Mouse (Mus musculus) midbrain, embryonic 14.5 days (tissue): Measurements from ENCODE around the gene Bst1. TPM values are rescaled to one million over a fixed set of nuclear protein-coding genes. Genes with fewer than 3 reads are reported as not detected.
A peak's percentile ranks its signal among the peaks of the same experiment; 100 is the strongest.

Experiments used
- ATAC-seq: fragments of 200-750 bp; cut with Nextera tagmentation; 2 replicates; pipeline ENCODE4 v1.8.0; 2017; ENCODE audit warnings: moderate number of reproducible peaks, moderate library complexity; ENCODE audit not compliant: low FRiP score, low TSS enrichment
- DNase-seq: peaks from one replicate; pipeline ENCODE4 v3.0.0-alpha.2; 2015
- H3K27ac ChIP-seq: fragments of 300-500 bp; sonication (generic); replicated peaks from 2 replicates; pipeline ENCODE4 v1.5.1; 2014; ENCODE audit warnings: mild to moderate bottlenecking, low read depth, low read length, moderate library complexity
- H3K27me3 ChIP-seq: fragments of 300-500 bp; sonication (generic); 2 replicates; pipeline ENCODE4 v1.6.1; 2014; ENCODE audit warnings: low read length, control low read depth, mixed read lengths; ENCODE audit not compliant: control insufficient read depth, insufficient read depth
- H3K36me3 ChIP-seq: fragments of 300-500 bp; sonication (generic); 2 replicates; pipeline ENCODE4 v1.6.1; 2014; ENCODE audit warnings: low read length, control low read depth; ENCODE audit not compliant: control insufficient read depth, insufficient read depth
- H3K4me1 ChIP-seq: fragments of 300-500 bp; sonication (generic); 2 replicates; pipeline ENCODE4 v1.6.1; 2014; ENCODE audit warnings: mild to moderate bottlenecking, antibody characterized with exemption, low read length, control low read depth; ENCODE audit not compliant: control insufficient read depth, insufficient read depth
- H3K4me2 ChIP-seq: fragments of 300-500 bp; sonication (generic); 2 replicates; pipeline ENCODE4 v1.6.1; 2014; ENCODE audit warnings: mild to moderate bottlenecking, low read length, moderate library complexity
- H3K4me3 ChIP-seq: fragments of 300-500 bp; sonication (generic); replicated peaks from 2 replicates; pipeline ENCODE4 v1.5.1; 2014; ENCODE audit warnings: low read depth, low read length
- H3K9ac ChIP-seq: fragments of 300-500 bp; sonication (generic); replicated peaks from 2 replicates; pipeline ENCODE4 v1.6.1; 2014; ENCODE audit warnings: mild to moderate bottlenecking, low read length, moderate library complexity
- H3K9me3 ChIP-seq: fragments of 300-500 bp; sonication (generic); 2 replicates; pipeline ENCODE4 v1.6.1; 2016; ENCODE audit warnings: low read length, control low read depth, mixed read lengths; ENCODE audit not compliant: control insufficient read depth
- WGBS: fragments of 180-500 bp; shearing (Covaris S2); extraction: QIAGEN DNeasy Blood & Tissue Kit; methylation state at CpG from one replicate; pipeline ENCODE4 v1.1.7; 2014; 5-methylcytosine and 5-hydroxymethylcytosine counted together
- polyA plus RNA-seq: library from polyadenylated mRNA; unstranded; fragments of >200 nt; fragmentation: Nextera tagmentation; extraction: Ambion mirVana; gene quantifications from 2 replicates; pipeline ENCODE4 v1.2.1, GENCODE M21; 2014

The Bst1 gene
- polyA plus RNA-seq, 1 experiment from 2014 or later, result not detected

GRCm38 (mm10) chr5:43822199-43822598 is 3.5 kb downstream of the Bst1 start:
- no peak for DNase-seq
- Histone ChIP-seq H3K4me1 (no peaks in the 10 kb centered on the region), H3K4me3 (no peak overlapping the region), H3K9ac (no peak overlapping the region), H3K9me3 (no peaks in the 10 kb centered on the region), H3K27me3 (no peaks in the 10 kb centered on the region), H3K36me3 (no peaks in the 10 kb centered on the region), H3K27ac (no peak overlapping the region), H3K4me2 (no peak overlapping the region)
- ATAC-seq, result no peak
- WGBS, result 65% methylated on average over 8 of the region's 8 CpGs

GRCm38 (mm10) chr5:43822824-43823223 is 4.1 kb downstream of the Bst1 start:
- no peak for DNase-seq
- no peaks in the 10 kb centered on the region for H3K36me3 ChIP-seq
- no peak overlapping the region for H3K27ac ChIP-seq
- H3K9ac ChIP-seq, result no peak overlapping the region
- ATAC-seq, result no peak
- no peak overlapping the region for H3K4me2 ChIP-seq
- 88% methylated on average over 3 of the region's 3 CpGs for WGBS
- no peak overlapping the region for H3K4me3 ChIP-seq
- no peaks in the 10 kb centered on the region for H3K4me1 ChIP-seq
- H3K27me3 ChIP-seq, result no peaks in the 10 kb centered on the region
- H3K9me3 ChIP-seq, result no peaks in the 10 kb centered on the region

GRCm38 (mm10) chr5:43824580-43824979 is 5.9 kb downstream of the Bst1 start:
- Histone ChIP-seq H3K9me3 (no peaks in the 10 kb centered on the region), H3K4me1 (no peaks in the 10 kb centered on the region)
- 85% methylated on average over 3 of the region's 3 CpGs for WGBS

GRCm38 (mm10) chr5:43826883-43827282 is 8.2 kb downstream of the Bst1 start:
- H3K27me3 ChIP-seq, result no peaks in the 10 kb centered on the region
- ATAC-seq (no peak), DNase-seq (no peak)
- no peaks in the 10 kb centered on the region for H3K9me3 ChIP-seq
- H3K36me3 ChIP-seq, result no peaks in the 10 kb centered on the region
- no peak overlapping the region for H3K27ac ChIP-seq
- no peak overlapping the region for H3K9ac ChIP-seq
- WGBS, result 88% methylated on average over 2 of the region's 2 CpGs
- H3K4me3 ChIP-seq, result no peak overlapping the region
- no peaks in the 10 kb centered on the region for H3K4me1 ChIP-seq
- no peak overlapping the region for H3K4me2 ChIP-seq

More at GRCm38 (mm10) chr5:43824580-43824979, 5.9 kb downstream of the Bst1 start:
- no peak overlapping the region for H3K4me3 ChIP-seq
- no peak overlapping the region for H3K27ac ChIP-seq
- no peaks in the 10 kb centered on the region for H3K36me3 ChIP-seq
- ATAC-seq (no peak), DNase-seq (no peak)
- no peak overlapping the region for H3K4me2 ChIP-seq
- no peaks in the 10 kb centered on the region for H3K27me3 ChIP-seq
- no peak overlapping the region for H3K9ac ChIP-seq

GRCm38 (mm10) chr5:43827366-43827765 is 8.7 kb downstream of the Bst1 start:
- Histone ChIP-seq H3K27me3 (no peaks in the 10 kb centered on the region), H3K36me3 (no peaks in the 10 kb centered on the region), H3K4me2 (no peak overlapping the region), H3K9me3 (no peaks in the 10 kb centered on the region), H3K27ac (no peak overlapping the region), H3K4me1 (no peaks in the 10 kb centered on the region), H3K9ac (no peak overlapping the region), H3K4me3 (no peak overlapping the region)
- whole genome bisulfite sequencing, result 86% methylated on average over 9 of the region's 9 CpGs
- DNase-seq, result no peak
- no peak for ATAC-seq

GRCm38 (mm10) chr5:43836590-43836989 is 17.9 kb downstream of the Bst1 start:
- Histone ChIP-seq H3K27me3 (no peaks in the 10 kb centered on the region), H3K4me1 (no peaks in the 10 kb centered on the region), H3K4me3 (no peak overlapping the region), H3K9ac (no peak overlapping the region), H3K9me3 (no peaks in the 10 kb centered on the region), H3K4me2 (no peak overlapping the region), H3K27ac (no peak overlapping the region), H3K36me3 (no peaks in the 10 kb centered on the region)
- no peak for DNase-seq
- no peak for ATAC-seq
- WGBS, result 94% methylated on average over 7 of the region's 7 CpGs

GRCm38 (mm10) chr5:43837372-43837771 is 18.7 kb downstream of the Bst1 start:
- Histone ChIP-seq H3K9ac (no peak overlapping the region), H3K4me3 (no peak overlapping the region), H3K9me3 (no peaks in the 10 kb centered on the region), H3K4me1 (no peaks in the 10 kb centered on the region), H3K27me3 (no peaks in the 10 kb centered on the region), H3K27ac (no peak overlapping the region), H3K4me2 (no peak overlapping the region), H3K36me3 (no peaks in the 10 kb centered on the region)
- ATAC-seq, result no peak
- 58% methylated on average over 5 of the region's 5 CpGs for WGBS
- peak; percentile 64 for DNase-seq

GRCm38 (mm10) chr5:43841144-43842010 is 22.7 kb downstream of the Bst1 start:
- no peaks in the 10 kb centered on the region for H3K27me3 ChIP-seq
- H3K36me3 ChIP-seq, result no peaks in the 10 kb centered on the region
- DNase-seq (peak; percentile 86), ATAC-seq (no peak)
- no peaks in the 10 kb centered on the region for H3K9me3 ChIP-seq
- no peak overlapping the region for H3K4me3 ChIP-seq
- H3K27ac ChIP-seq, result no peak overlapping the region
- H3K4me2 ChIP-seq, result no peak overlapping the region
- no peak overlapping the region for H3K9ac ChIP-seq
- WGBS, result 50% methylated on average over 11 of the region's 11 CpGs
- no peaks in the 10 kb centered on the region for H3K4me1 ChIP-seq

GRCm38 (mm10) chr5:43842011-43842285 is 23.3 kb downstream of the Bst1 start:
- ATAC-seq, result no peak
- Histone ChIP-seq H3K27ac (no peak overlapping the region), H3K4me1 (no peaks in the 10 kb centered on the region), H3K27me3 (no peaks in the 10 kb centered on the region), H3K36me3 (no peaks in the 10 kb centered on the region), H3K4me3 (no peak overlapping the region), H3K9me3 (no peaks in the 10 kb centered on the region), H3K9ac (no peak overlapping the region), H3K4me2 (no peak overlapping the region)
- 78% methylated on average over 5 of the region's 5 CpGs for WGBS
- DNase-seq, result no peak
